Mouse (Mus musculus) kidney, adult 2 months (tissue): ENCODE data around the gene Tvp23a.

Source experiments
- CTCF ChIP-seq: fragments of 200-500 bp; conservative IDR thresholded peaks from 2 replicates; pipeline ENCODE4 v1.5.1; 2011; ENCODE audit warnings: low read depth, mild to moderate bottlenecking, control low read depth, low read length, moderate library complexity, mixed read lengths; ENCODE audit not compliant: insufficient read depth, insufficient read length
- POLR2A ChIP-seq: fragments of 200-500 bp; IDR thresholded peaks from one replicate; pipeline ENCODE4 v1.6.1; 2011; ENCODE audit warnings: low read depth, low read length, control low read depth

DNA sequence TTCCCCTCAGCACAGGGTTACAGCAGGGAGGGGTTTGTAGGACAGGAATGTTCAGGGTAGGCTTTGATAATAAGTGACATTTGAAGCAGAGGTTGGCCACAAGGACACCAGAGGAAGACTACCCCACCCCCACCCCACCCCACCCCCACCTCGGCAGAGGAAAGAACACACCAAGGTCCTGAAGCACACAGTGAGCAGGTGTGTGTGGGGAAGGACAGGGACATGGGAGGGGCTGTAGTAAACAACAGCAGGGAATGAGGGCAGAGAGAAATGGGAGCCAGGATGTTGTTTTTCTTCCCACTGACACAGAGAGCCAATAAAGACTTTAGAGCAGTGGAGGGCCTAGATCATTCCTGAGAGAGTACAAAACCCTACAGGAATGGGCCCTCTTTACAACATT is 69.9 kb downstream of the Tvp23a start:
- TF ChIP-seq CTCF (no peak), POLR2A (no peak)
